Mouse (Mus musculus) erythroid progenitor cell, adult 5-6 weeks (primary cell): ENCODE measurements around the gene Prkaa1. TPM values are rescaled to one million over a fixed set of nuclear protein-coding genes. Genes with fewer than 3 reads are reported as not detected.
A peak's percentile ranks its signal among the peaks of the same experiment; 100 is the strongest.

Experiments
- ATAC-seq: replicated peaks from 2 replicates; pipeline ENCODE4 v1.8.0; 2016; ENCODE audit warnings: moderate number of reproducible peaks, mild to moderate bottlenecking, moderate TSS enrichment, inconsistent platforms; ENCODE audit not compliant: poor library complexity, low FRiP score, severe bottlenecking
- total RNA-seq, 2 experiments: library from RNA; stranded (forward) in 1 of 2; stranded (reverse) in 1 of 2; fragments of 150-400 nt in 1 of 2; fragments of 186-747, 209-891 nt in 1 of 2; gene quantifications; 2 replicates each; pipeline versions ENCODE4 v1.2.3 to v1.2.4; 2015 to 2017; ENCODE audit warnings: low replicate concordance in 2 of 2

The Prkaa1 gene
- total RNA-seq (2015; ENCODE audit: low replicate concordance) (44.3 and 51.6 TPM in 2 replicates), total RNA-seq (2017; ENCODE audit: low replicate concordance) (19.4 and 20.3 TPM in 2 replicates)

DNA sequence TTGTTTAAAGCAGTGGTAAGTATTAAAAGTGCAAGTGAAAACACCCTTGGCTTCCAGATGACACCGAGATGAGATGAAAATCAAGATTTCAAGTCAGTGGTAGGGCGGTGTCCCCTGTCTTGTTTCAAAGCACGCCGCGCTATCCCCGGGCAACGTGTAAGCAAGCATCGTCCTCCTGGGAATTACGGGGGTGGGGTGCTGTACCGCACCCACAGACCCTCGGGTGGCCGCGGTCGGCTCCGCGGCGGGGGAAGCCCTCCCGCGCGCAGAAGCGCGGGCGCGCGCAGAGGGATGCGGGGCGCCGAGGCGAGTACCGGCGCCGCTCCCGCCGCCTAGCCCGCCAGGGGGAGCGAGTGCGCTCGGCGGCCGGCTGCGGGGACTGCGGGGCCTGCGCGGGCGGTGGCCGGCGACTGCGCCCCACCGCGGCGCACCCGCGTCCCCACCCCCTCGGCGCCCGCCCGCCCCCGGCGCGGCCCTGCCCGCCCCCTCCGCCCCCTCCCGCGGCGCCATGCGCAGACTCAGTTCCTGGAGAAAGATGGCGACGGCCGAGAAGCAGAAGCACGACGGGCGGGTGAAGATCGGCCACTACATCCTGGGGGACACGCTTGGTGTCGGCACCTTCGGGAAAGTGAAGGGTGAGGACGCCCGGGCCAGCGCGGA, at the start of gene Prkaa1:
TSS of gene Prkaa1 (plus strand) at position 501 of the 660 bp plus-strand sequence.
- ATAC-seq, result peak; percentile 58

DNA sequence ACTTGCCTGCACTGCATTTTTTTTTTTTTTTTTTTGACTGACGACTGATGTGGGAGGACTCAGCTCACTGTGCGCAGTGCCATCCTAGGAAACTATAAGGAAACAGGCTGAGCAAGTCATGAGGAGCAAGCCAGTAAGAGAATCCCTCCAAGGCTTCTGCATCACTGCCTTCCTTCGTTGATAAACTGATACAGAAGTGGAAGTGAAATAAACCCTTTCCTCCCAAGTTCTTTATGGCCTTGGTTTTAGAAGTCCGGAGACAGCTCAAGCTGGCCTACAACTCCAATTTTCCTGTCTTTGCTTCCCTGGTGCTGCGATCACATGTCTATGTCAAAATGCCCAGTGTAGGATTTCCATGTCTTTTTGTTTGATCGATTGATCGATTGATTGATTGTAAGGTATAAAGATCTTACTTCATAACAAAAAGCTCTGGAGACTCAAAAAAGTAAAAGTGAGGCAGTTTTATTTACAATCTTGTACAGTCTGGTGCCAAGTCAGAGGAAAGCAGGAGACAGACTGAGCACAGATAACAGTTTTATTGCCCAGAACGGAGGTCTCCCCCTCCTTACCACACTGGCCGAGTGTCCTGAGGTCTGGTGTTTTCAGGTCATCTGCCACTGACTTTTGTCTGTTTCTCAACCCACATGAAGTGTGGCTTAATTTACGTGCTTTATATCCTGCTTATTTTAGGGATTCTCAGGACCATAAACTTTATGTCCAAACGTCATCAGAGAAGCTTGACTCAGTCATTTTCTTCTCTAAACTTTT, 47.9 kb upstream of the Prkaa1 start:
- no peak for ATAC-seq

DNA sequence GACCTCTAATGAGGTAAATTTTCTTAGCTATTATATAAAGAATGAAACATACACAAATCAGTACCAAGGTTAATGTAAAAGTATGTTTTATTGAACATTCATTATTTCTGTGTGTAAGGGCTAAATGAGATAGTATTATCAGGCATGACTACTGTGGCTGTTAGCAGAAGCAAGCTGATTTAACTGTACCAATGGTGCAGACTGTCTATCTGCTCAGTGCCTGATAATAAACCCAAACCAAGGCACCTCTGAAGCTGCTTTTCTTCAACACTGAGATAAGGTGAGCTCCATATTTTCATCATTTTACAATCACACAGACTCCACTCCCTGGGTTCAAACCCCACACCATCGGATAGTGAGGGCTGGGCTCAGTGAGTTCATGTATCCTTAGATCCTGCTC, 46.3 kb upstream of the Prkaa1 start:
- no peak for ATAC-seq

DNA sequence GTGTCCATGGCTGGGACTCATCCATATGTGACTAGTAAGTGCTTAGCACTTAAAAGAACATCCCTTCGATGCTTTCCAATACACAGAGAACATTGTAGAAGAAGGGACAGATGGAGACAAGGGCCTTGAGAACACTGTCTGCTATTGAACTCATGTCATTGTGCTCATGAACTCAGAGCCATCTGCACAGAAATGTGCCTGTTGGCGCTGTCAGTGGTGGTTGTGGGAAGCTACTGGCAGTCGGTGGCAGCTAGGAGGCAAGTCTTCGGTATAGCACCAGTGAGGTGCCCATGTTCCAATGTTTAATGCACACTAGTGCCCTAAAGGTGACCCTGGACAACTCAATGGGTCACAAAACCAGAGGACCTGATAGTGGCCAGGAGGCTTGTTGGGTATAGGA, 41.3 kb upstream of the Prkaa1 start:
- ATAC-seq, result no peak

DNA sequence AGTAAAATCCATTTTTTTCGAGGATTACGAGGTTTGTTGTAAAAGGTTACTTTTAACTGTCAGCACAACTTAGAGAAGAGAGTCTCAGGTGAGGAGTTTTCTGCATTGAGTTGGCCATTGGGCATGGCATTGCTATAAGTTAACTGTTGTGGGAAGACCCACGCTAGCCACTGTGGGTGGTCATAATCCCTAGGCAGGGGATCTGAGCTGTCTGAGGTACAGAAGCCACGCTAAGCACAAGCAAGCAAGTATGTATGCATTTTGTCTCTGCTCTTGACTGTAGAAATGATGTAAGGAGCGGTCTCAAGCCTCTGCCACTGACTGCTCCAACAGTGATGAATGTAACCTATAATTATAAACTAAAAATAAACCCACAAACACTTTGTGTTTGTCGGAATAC, 37.8 kb upstream of the Prkaa1 start:
- no peak for ATAC-seq

DNA sequence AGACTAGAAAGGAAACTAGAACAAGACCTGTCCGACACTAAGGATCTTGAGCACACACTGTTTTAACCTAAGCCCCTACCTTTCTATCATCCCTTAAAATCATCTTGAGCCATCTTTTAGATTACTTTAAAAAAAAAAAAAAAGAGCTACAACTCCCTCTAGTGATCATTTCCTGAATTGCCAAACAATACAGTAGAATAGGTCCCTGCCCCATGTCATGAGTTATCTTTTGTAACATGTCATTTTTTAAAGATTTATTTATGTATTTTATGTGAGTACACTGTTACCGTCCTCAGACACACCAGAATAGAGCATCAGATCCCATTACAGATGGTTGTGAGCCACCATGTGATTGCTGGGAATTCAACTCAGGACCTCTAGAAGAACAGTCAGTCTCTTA, 37.4 kb upstream of the Prkaa1 start:
- 0 out of 2 replicates have a peak, but pooled peaks have one; percentile 54 for ATAC-seq

DNA sequence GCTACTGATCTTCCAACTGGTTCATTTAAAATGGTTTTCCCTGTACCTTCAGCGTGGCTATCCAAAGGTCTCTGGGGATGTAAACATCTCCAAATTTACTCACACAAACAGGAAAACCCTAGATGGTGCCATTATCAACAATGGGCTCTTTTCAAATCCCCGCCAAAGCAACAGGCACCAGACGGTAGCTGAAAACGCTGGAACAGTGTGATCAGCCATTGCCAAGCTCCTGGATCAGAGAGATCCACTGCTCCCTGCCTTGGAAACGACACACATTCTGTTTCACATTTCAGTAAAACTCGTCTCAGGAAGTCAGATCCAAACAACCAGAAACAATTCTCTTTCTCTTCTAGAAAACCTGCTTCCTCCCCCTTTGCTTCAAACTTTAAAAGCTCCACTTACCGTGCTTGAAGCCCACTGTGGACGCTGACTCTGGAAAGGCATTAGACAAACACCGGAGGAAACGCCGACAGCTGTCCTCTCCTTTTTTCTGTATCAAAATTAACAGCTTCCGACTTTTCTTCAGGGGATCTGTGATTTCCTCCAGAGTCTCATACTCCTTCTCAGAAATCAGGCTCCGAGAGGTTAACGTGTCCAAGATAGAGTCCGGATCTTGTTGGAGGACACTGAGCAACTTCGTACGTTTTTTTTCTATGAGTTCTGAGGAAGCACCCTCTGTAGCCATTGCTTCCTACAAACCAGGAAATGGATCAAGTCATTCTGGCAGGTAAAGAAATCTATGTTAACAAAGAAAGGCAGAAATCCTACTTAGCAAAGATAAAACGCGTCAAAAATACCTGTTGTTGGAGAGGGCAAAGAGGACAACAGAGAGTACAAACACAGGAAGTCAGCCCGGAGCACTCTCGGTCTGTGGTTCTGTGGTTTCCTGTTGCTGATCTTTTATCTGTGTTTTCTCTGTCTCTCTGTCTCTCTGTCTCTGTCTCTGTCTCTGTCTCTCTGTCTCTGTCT, 35.7 kb upstream of the Prkaa1 start, which contains the start of gene Card6:
TSS of gene Card6 (minus strand) at position 854 of the 969 bp plus-strand sequence.
- ATAC-seq, result no peak

DNA sequence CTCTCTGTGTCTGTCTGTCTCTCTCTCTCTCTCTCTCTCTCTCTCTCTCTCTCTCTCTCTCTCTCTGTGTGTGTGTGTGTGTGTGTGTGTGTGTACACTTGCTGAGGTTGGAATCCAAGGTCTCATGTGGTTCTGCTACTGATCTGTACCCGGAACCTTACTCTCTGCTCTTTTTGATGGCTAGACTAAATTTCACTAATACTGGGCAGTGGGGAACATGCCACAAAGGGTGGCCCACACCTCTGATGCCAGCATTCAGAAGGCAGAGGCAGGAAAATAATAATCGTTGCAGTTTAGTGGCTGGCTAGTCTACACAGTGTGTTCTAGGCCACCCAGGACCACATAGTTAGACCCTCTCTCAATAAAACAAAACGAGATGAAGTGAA, 35.0 kb upstream of the Prkaa1 start:
- ATAC-seq, result no peak

DNA sequence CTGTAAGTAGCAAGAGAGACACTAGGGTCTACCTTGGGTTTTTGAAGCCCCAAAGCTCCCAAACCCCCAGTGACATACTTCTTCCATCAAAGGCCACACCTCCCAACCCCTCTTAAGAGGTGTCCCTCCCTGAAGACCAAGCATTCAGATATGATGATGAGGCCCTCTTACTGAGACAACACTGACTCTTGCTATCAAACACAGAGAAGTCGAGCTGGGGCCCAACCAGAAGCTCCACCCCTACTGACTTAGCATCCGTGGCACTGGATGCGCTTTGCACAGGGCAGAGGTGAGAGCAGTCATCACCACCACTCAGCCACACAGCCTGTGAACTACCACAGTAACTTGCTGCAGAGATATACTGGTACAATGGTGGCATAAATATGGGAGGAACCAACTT, 31.0 kb upstream of the Prkaa1 start:
- no peak for ATAC-seq

DNA sequence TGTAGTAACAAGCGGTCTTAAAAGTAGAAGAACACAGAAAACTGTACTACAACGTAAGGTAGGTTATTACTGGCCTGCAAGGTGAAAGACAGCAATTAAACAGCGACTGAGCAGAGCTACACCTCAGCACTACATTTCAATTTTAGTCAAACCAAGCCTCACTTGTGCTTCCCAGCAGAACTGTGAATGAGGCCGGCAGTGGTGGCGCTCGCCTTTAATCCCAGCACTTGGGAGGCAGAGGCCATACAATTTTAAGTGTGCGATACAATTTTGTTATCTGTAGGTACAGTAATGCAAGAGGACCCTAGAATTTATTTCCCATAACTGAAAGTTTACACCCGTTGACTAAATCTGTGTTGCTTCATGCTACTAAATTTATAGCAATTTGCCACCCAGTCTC, 28.5 kb upstream of the Prkaa1 start:
- ATAC-seq, result no peak

DNA sequence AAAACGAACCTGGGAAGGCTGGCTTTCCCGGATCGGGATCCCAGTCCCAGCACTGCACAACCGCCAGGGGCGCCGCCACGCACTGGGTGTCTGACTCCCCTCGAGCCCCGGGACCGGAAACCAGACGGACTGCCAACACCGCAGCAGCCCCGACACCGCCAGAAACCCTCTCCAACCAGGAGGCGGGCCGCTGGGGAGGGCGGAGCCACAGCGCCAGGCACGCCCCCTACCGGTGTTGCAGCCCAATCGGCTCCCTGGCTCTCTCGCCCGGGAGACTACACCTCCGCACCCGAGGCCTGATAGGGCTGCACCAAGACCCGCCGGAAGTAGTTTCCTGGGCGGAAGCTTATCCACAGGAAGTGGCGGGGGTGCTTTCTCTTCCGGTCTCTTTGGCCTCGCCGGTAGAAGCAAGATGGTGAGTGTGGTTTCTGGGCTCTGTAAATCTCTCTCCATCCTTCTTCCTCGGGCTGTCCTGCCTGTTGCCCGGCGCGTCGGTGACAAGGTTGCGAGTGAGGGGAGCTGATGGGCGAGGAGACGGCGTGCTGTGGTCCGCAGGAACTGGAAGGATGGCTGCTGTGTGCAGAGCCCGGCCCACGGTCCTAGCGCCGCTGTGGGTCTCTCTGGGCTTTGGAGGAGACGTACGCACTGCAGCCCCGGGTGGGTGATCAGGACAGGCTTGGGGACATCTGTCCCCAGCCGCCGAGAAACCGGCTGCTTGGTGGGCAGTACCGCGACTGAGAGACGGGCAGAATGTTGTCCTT, 27.2 kb upstream of the Prkaa1 start, which contains the start of gene Rpl37:
TSS of gene Rpl37 (plus strand) at position 376 of the 761 bp plus-strand sequence.
- ATAC-seq, result peak; percentile 95

DNA sequence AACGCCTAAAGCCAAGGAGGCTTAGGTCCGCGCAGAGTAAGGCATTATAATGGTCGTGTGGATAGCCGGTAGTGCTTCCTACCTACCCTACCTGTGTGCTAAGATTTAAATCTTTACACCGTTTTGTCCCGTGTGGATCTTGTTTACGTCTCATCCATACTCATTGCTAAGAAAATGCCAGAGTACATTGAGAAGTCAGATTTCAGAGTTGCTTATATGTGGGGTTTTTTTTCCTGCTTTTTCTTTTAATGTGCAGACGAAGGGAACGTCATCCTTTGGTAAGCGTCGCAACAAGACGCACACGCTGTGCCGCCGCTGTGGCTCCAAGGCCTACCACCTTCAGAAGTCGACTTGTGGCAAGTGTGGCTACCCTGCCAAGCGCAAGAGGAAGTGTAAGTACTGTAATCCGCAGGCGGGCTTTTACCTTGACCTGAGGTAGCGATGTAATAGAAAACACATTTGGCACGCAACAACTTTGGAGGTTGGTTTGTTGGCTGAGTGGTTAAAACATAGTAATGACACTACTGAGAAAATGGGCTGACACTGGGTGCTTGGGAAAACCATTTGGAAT, 26.5 kb upstream of the Prkaa1 start:
- ATAC-seq, result no peak

DNA sequence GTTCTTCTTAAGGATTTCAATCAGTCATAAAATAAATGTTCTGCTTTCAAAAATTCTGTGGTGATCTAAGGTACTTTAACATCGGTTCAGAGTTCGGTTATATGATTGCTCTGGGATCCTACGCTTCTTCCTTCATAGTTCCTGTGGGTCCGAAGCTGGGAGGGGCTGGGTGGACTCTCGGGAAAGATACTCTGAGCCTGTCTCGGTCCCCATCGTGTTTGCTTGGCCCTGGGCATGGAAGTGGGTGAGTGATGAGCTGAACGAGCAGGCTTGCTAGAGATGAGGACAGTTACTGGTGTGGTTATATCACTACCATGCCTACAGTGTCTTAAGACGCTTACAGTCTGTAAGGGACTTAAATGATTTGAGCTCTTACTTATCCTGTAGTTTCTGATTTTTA, 25.0 kb upstream of the Prkaa1 start:
- ATAC-seq, result no peak

DNA sequence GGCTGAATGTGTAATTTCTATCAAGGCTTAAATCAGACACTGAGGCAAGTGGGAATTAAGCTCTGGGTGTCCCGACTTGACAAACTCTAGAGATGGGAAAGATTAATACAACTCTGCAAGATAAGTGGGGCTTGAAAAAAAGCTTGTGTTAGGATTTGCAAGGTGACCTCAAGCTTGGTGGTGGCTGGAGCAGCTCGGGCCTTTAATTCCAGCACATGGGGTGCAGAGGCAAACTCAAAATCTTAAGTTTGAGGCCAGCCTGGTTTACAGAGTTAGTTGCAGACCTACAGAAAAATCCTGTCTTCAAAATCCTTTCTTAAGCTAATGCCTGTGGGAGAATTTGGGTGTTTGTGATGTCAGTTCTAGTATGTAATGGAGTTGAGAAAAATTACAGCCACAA, 24.5 kb upstream of the Prkaa1 start:
- no peak for ATAC-seq

DNA sequence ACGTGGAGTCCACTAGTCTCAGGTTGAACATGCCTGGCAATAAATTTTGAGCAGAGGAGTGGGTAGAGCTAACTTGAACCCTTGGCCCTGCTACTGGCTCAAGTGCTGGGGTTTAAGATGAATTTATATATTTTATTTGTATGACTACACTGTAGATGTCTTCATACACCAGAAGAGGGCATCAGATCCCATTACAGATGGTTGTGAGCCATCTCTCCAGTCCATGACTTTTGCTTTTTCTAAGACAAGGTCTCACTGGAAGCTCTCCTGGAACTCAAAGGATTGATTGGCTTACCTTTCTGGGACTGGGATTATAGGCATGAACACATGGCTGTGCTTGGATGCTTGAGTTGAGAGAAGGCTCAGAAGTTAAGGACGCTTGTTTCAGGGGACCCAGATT, 24.0 kb upstream of the Prkaa1 start:
- no peak for ATAC-seq

DNA sequence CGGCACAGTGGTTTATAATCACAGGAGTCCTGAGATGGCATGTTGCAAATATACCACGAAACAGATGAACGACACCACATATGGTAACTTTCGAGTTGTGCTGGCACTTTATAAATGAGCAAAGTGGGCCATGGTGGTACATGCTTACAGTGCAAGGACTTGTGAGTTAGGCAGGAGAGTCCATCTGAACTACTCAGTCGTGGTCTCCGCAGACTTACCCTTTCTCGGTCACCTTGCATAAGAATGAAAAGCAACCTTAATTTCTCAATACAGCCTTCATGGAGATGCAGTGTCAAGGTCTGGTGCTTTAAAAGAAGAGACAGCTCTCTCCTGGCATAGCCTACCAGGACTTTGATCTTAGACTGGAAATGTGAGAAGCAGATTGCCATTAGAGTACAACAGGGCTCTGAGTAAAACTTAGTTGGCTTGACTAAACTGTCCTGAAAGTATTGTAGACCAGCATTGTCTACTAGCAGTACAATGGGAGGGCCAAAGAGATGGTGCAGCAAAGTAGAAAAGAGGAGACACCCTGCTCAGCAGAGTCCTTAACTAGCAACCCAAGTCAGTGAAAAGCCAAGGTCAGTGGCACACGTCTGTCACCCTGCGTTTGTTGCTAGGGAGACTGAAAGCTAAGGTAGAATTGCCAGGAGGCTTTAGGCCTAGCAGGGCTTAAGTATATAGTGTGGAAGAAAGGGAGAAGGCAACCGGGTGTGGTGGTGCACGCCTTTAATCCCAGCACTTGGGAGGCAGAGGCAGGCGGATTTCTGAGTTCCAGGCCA, 21.9 kb upstream of the Prkaa1 start:
- no peak for ATAC-seq

DNA sequence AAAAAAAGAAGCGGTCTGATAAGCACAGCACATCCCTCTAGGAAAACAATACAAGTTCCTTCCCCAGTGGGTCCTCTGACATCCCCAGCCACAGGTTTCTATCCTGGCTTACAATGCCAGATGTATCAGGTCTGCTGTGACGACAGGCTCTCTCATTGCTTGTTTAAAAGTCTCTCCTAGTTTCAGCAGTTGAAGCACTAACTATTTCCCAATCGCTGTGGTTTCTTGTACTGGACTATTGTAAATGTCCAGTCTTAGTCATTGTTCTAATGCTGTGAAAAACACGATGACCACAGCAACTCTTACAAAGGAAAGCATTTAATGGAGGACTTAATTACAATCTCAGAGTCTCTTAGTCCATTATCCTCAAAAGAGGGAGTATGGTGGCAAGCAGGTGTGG, 17.2 kb upstream of the Prkaa1 start:
- no peak for ATAC-seq

DNA sequence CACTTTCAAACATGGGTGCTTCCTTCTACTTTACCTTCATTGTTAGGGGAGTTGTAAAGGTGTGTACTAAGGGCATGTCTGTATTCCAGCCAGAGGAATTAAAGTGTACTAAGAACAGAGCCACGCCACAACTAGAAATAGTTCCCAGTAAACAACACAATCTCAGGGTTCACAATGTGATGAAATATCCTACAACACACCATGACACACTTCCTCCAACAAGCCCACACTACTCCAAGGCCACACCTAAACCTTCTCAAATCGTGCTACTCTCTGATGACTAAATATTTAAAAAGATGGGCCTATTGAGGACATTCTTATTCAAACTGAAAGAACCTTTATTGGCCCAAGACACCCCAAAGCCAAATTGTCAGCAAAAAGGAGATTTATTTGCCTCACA, 16.2 kb upstream of the Prkaa1 start:
- no peak for ATAC-seq
